Mouse (Mus musculus): ENCODE data around the gene Tedc1. TPM values are rescaled to one million over a fixed set of nuclear protein-coding genes. Genes with fewer than 3 reads are reported as not detected.
A peak's percentile ranks its signal among the peaks of the same experiment; 100 is the strongest.

The Tedc1 gene
- polyA plus RNA-seq, 1 experiment from 2014 or later: 31.4 TPM

DNA sequence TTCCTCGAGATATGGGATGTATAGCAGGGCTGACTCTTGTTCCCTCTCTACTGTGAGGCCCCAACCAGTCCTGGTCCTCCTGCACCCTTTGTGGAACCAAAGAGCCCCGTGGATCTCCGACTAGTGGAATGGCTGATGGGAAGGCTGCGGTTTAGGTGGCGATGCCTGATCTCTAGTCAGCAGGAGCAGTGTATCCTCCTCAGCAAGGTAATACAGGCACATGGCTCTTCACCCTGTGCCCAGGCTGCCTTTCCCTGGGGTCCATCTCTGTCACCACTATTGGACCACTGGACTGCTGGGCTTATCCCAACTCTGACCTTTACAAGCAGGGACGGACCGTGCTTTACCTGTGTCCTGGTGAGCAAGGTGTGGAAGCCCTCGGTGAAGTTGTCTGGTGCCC lies 1.3 kb downstream of the Tedc1 start:
- 83% methylated on average over 8 of the region's 8 CpGs for WGBS
- H3K4me1 ChIP-seq (replicated peaks; ENCODE audit: control insufficient read depth, insufficient read depth, low read length): peaks cover 20% of the 10 kb centered on the region
- no peak overlapping the region for H3K27ac ChIP-seq (ENCODE audit: low read length)
- no peaks in the 10 kb centered on the region for H3K9me3 ChIP-seq (ENCODE audit: control insufficient read depth, low read length)
- no peaks in the 10 kb centered on the region for H3K27me3 ChIP-seq (ENCODE audit: control insufficient read depth, insufficient read depth, low read depth, low read length)
- peak overlapping the region; percentile 75 for H3K9ac ChIP-seq (ENCODE audit: low read length)
- peaks cover 7% of the 10 kb centered on the region for H3K36me3 ChIP-seq (ENCODE audit: control insufficient read depth, insufficient read depth, low read length)
- H3K4me2 ChIP-seq (ENCODE audit: low read depth, low read length): peak overlapping the region; percentile 88
- no peak for ATAC-seq (ENCODE audit: low read depth)
- H3K4me3 ChIP-seq (ENCODE audit: low read length): peak overlapping the region; percentile 84

DNA sequence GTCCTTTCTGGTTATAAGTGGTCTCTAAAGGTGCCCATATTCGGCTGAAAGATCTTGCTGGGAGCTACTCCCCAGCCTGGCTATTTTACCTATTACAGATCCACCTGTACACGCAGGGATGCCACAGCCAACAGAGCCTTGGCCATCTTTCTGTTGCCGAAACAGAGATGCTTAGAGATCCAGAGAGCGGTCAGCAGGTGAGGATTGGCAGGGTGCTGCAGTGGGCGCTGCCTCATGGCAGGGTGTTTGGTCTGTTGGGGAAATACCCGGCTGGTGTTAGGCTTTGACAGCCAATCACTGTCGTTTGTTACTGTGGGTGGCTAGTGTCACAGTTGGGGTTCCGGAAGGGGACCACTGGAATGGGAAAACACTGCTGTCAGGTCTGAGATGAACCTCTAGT lies 1.8 kb downstream of the Tedc1 start:
- no peak for ATAC-seq (ENCODE audit: low read depth)
- H3K36me3 ChIP-seq (ENCODE audit: control insufficient read depth, insufficient read depth, low read length): peaks cover 8% of the 10 kb centered on the region
- H3K9me3 ChIP-seq (ENCODE audit: control insufficient read depth, low read length): no peaks in the 10 kb centered on the region
- H3K27ac ChIP-seq (ENCODE audit: low read length): no peak overlapping the region
- H3K4me2 ChIP-seq (ENCODE audit: low read depth, low read length): no peak overlapping the region
- H3K27me3 ChIP-seq (ENCODE audit: control insufficient read depth, insufficient read depth, low read depth, low read length): no peaks in the 10 kb centered on the region
- 89% methylated on average over 8 of the region's 8 CpGs for WGBS
- H3K4me1 ChIP-seq (replicated peaks; ENCODE audit: control insufficient read depth, insufficient read depth, low read length): peaks cover 20% of the 10 kb centered on the region
- no peak overlapping the region for H3K4me3 ChIP-seq (ENCODE audit: low read length)
- no peak overlapping the region for H3K9ac ChIP-seq (ENCODE audit: low read length)

DNA sequence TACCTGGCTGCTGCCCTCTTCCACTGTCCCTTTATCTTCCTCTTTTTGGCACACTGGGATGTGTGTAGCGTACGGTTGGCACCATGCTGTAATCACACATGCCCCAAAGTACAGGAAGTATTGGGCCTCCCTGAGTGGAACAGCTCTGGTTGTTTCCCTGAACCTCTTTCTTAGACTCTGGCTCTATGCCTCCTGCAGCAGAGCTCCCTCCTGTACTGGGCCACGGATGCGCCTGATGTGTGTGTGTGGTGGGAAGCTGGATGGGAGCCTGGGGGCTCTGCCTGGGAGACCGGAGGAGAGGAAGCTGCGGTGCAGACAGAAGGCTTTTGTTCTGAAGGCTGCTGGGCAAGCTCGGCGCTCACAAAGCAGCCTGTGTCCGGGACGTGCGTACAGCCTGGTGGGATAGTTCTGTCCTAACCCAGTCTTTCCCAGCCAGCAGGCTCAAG lies 7.4 kb downstream of the Tedc1 start:
- Histone ChIP-seq H3K4me2 (ENCODE audit: low read depth, low read length) (no peak overlapping the region), H3K9ac (ENCODE audit: low read length) (no peak overlapping the region; the same call in 1 of the 2 replicates), H3K4me3 (ENCODE audit: low read length) (no peak overlapping the region), H3K36me3 (ENCODE audit: control insufficient read depth, insufficient read depth, low read length) (peaks cover 3% of the 10 kb centered on the region), H3K27me3 (ENCODE audit: control insufficient read depth, insufficient read depth, low read depth, low read length) (no peaks in the 10 kb centered on the region), H3K27ac (ENCODE audit: low read length) (no peak overlapping the region), H3K9me3 (ENCODE audit: control insufficient read depth, low read length) (no peaks in the 10 kb centered on the region), H3K4me1 (replicated peaks; ENCODE audit: control insufficient read depth, insufficient read depth, low read length) (no peaks in the 10 kb centered on the region)
- WGBS: 80% methylated on average over 11 of the region's 11 CpGs
- peak; percentile 24; the same call in 1 of the 2 replicates for ATAC-seq (ENCODE audit: low read depth)

GRCm38 (mm10) chr12:113168031-113168536 lies 11.9 kb downstream of the Tedc1 start:
- no peak overlapping the region for H3K4me2 ChIP-seq (ENCODE audit: low read depth, low read length)
- no peak overlapping the region for H3K27ac ChIP-seq (ENCODE audit: low read length)
- no peaks in the 10 kb centered on the region for H3K4me1 ChIP-seq (replicated peaks; ENCODE audit: control insufficient read depth, insufficient read depth, low read length)
- peaks cover 1% of the 10 kb centered on the region; the same call in 1 of the 2 replicates for H3K36me3 ChIP-seq (ENCODE audit: control insufficient read depth, insufficient read depth, low read length)
- H3K4me3 ChIP-seq (ENCODE audit: low read length): no peak overlapping the region
- 70% methylated on average over 9 of the region's 9 CpGs for WGBS
- H3K9me3 ChIP-seq (ENCODE audit: control insufficient read depth, low read length): no peaks in the 10 kb centered on the region
- H3K27me3 ChIP-seq (ENCODE audit: control insufficient read depth, insufficient read depth, low read depth, low read length): no peaks in the 10 kb centered on the region
- no peak for ATAC-seq (ENCODE audit: low read depth)
- H3K9ac ChIP-seq (ENCODE audit: low read length): no peak overlapping the region

DNA sequence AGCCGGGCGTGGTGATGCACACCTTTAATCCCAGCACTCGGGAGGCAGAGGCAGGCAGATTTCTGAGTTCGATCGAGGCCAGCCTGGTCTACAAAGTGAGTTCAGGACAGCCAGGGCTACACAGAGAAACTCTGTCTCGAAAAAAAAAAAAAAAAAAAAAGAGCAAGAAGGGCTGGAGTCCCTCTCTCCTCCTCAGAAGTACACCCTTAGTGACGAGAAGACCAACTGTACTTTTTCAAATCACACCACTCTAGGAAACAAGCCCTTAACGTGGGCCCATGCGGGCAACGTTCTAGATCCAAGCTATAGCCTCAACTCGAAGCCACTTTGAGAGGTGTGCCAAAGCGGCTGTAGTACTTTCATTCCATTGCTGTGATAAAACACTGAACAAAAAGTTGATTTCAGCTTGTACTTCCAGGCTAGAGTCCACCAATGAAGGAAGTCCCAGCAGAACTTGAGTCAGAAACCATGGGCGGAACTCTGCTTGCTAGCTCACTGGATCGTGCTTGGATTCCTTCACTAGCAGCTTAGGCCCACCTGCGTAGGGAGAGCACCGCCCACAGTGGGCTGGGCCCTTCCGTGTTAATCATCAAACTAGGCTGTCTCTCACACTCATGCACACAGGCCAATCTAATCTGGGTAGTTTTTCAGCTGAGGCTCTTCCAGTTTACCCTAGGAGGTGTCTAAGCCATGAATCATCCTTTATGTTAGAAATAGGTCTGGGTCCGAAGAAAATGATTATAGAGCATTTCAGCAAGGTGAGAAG lies 20.9 kb downstream of the Tedc1 start:
- Histone ChIP-seq H3K27me3 (ENCODE audit: control insufficient read depth, insufficient read depth, low read depth, low read length) (no peaks in the 10 kb centered on the region), H3K9ac (ENCODE audit: low read length) (no peak overlapping the region), H3K4me3 (ENCODE audit: low read length) (no peak overlapping the region), H3K4me1 (replicated peaks; ENCODE audit: control insufficient read depth, insufficient read depth, low read length) (no peaks in the 10 kb centered on the region), H3K27ac (ENCODE audit: low read length) (no peak overlapping the region), H3K9me3 (ENCODE audit: control insufficient read depth, low read length) (no peaks in the 10 kb centered on the region), H3K36me3 (ENCODE audit: control insufficient read depth, insufficient read depth, low read length) (no peaks in the 10 kb centered on the region), H3K4me2 (ENCODE audit: low read depth, low read length) (no peak overlapping the region)
- ATAC-seq (ENCODE audit: low read depth): no peak
- 85% methylated on average over 17 of the region's 18 CpGs for WGBS

- Histone ChIP-seq H3K27me3 (ENCODE audit: control insufficient read depth, insufficient read depth, low read depth, low read length) (no peaks in the 10 kb centered on the region; the same call in 1 of the 2 replicates), H3K4me3 (ENCODE audit: low read length) (no peak overlapping the region), H3K4me2 (ENCODE audit: low read depth, low read length) (no peak overlapping the region), H3K9me3 (ENCODE audit: control insufficient read depth, low read length) (no peaks in the 10 kb centered on the region), H3K9ac (ENCODE audit: low read length) (no peak overlapping the region), H3K36me3 (ENCODE audit: control insufficient read depth, insufficient read depth, low read length) (no peaks in the 10 kb centered on the region), H3K27ac (ENCODE audit: low read length) (no peak overlapping the region), H3K4me1 (replicated peaks; ENCODE audit: control insufficient read depth, insufficient read depth, low read length) (peaks cover 5% of the 10 kb centered on the region)
- WGBS: 40% methylated on average over 4 of the region's 4 CpGs
- no peak for ATAC-seq (ENCODE audit: low read depth)
These were observed 24.8 kb downstream of the Tedc1 start for GRCm38 (mm10) chr12:113181020-113181419.

- no peak overlapping the region; the same call in 1 of the 2 replicates for H3K4me3 ChIP-seq (ENCODE audit: low read length)
- no peak for ATAC-seq (ENCODE audit: low read depth)
- peaks cover 25% of the 10 kb centered on the region for H3K4me1 ChIP-seq (replicated peaks; ENCODE audit: control insufficient read depth, insufficient read depth, low read length)
- WGBS: 55% methylated on average over 5 of the region's 5 CpGs
- no peak overlapping the region for H3K27ac ChIP-seq (ENCODE audit: low read length)
- H3K27me3 ChIP-seq (ENCODE audit: control insufficient read depth, insufficient read depth, low read depth, low read length): peaks cover 19% of the 10 kb centered on the region; the same call in 1 of the 2 replicates
- H3K9ac ChIP-seq (ENCODE audit: low read length): no peak overlapping the region
- no peaks in the 10 kb centered on the region; the same call in 1 of the 2 replicates for H3K36me3 ChIP-seq (ENCODE audit: control insufficient read depth, insufficient read depth, low read length)
- no peak overlapping the region for H3K4me2 ChIP-seq (ENCODE audit: low read depth, low read length)
- H3K9me3 ChIP-seq (ENCODE audit: control insufficient read depth, low read length): no peaks in the 10 kb centered on the region
These were observed 28.7 kb downstream of the Tedc1 start for GRCm38 (mm10) chr12:113184945-113185344.

GRCm38 (mm10) chr12:113185442-113186291 lies 29.4 kb downstream of the Tedc1 start, which contains the start of gene Tmem121:
Gene Tmem121, plus strand, starts transcription at chr12:113185930.
- peaks cover 25% of the 10 kb centered on the region for H3K4me1 ChIP-seq (replicated peaks; ENCODE audit: control insufficient read depth, insufficient read depth, low read length)
- no peaks in the 10 kb centered on the region for H3K9me3 ChIP-seq (ENCODE audit: control insufficient read depth, low read length)
- no peak within 1 kb of the TSS for H3K27ac ChIP-seq (ENCODE audit: low read length)
- H3K27me3 ChIP-seq (ENCODE audit: control insufficient read depth, insufficient read depth, low read depth, low read length): peaks cover 19% of the 10 kb centered on the region; the same call in 1 of the 2 replicates
- H3K4me3 ChIP-seq (ENCODE audit: low read length): peak within 1 kb of the TSS; percentile 67
- H3K36me3 ChIP-seq (ENCODE audit: control insufficient read depth, insufficient read depth, low read length): no peaks in the 10 kb centered on the region; the same call in 1 of the 2 replicates
- peak; percentile 30; the same call in 1 of the 2 replicates for ATAC-seq (ENCODE audit: low read depth)
- peak within 1 kb of the TSS; percentile 69 for H3K9ac ChIP-seq (ENCODE audit: low read length)
- 2% methylated on average over 48 of the region's 63 CpGs for WGBS
- peak within 1 kb of the TSS; percentile 95 for H3K4me2 ChIP-seq (ENCODE audit: low read depth, low read length)
